Mouse (Mus musculus): ENCODE measurements around the gene Olfr1507. TPM values are rescaled to one million over a fixed set of nuclear protein-coding genes. Genes with fewer than 3 reads are reported as not detected.

Olfr1507 gene
- not detected for total RNA-seq (2023)

DNA sequence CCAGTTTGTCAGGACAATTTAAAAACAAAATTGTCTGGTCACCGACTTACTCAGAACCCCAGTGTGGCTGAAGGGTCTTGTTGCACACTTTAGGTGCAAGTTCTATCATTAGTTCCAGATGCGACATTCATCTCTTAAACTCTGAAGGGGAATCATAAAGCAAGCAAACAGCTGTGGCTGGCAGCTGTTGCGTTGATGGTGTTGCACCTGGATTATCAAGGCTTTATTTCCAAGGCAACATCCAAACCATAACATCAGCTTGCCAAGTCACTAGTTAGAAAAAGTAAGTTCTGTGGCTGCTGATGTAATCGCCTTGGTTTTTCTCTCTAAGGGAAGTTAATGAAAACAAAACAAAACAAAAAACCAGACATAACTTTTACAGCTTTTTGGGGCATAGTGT, at the start of gene Olfr1507:
TSS of gene Olfr1507 (minus strand) at position 234 of the 400 bp plus-strand sequence.

DNA sequence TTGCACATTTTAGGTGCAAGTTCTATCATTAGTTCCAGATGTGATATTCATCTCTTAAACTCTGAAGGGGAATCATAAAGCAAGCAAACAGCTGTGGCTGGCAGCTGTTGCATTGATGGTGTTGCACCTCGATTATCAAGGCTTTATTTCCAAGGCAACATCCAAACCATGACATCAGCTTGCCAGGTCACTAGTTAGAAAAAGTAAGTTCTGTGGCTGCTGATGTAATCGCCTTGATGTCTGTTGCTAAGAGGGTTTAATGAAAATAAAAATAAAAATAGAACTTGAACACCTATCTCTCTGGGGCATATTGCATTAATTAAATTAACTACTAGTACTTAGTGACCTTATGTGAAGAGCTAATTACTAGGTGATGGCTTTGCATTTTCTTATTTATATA, 28.2 kb downstream of the Olfr1507 start, which contains the start of gene Olfr1508:
TSS of gene Olfr1508 (minus strand) at position 101 of the 400 bp plus-strand sequence.

DNA sequence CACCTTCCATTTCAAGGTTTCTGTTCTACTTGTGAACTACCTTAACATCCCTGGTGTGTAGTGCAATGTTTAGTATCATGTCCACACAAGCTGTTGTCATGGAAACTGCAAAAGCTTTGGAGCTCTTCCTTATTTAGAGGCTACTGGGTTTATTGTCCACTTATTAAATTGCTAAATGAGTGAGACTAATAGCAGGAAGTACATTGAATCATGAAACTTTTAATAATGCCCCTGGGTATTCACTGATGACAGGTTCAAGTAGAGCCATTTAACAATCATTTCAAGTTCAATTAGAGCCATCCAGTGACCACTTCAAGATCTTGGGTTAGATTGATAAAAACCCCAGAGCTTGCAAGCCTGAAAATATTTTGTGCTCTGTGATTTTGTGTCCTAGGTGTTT, 52.9 kb downstream of the Olfr1507 start, which contains the start of gene Olfr1509:
TSS of gene Olfr1509 (plus strand) at position 301 of the 400 bp plus-strand sequence.

Other genes starting within 250 kb of the Olfr1507 start
- 241 TPM for gene Chd8, start 238.0 kb downstream of the Olfr1507 start, total RNA-seq (2023)
- 112 TPM for gene Tox4, start 216.6 kb downstream of the Olfr1507 start, total RNA-seq (2023)
- 16.2 TPM for gene Rab2b, start 216.2 kb downstream of the Olfr1507 start, total RNA-seq (2023)
- gene Mettl3, start 190.6 kb downstream of the Olfr1507 start, total RNA-seq (2023) = 67.4 TPM
- gene Sall2, start 167.0 kb downstream of the Olfr1507 start, total RNA-seq (2023) = 3.6 TPM
- not detected for gene Olfr1513, start 139.3 kb downstream of the Olfr1507 start, total RNA-seq (2023)
- gene Olfr1512, start 116.6 kb downstream of the Olfr1507 start, total RNA-seq (2023) = not detected
- not detected for gene Olfr1511, start 98.4 kb downstream of the Olfr1507 start, total RNA-seq (2023)
- not detected for gene Olfr1510, start 81.4 kb downstream of the Olfr1507 start, total RNA-seq (2023)
- not detected for gene Olfr1509, start 52.8 kb downstream of the Olfr1507 start, total RNA-seq (2023)
- not detected for gene Olfr1508, start 28.3 kb downstream of the Olfr1507 start, total RNA-seq (2023)